Mouse (Mus musculus) adrenal gland, adult 8-10 months (tissue): ENCODE data around the gene Kif1c. TPM values are rescaled to one million over a fixed set of nuclear protein-coding genes. Genes with fewer than 3 reads are reported as not detected.

Experiments used
- DNase-seq: peaks from one replicate; pipeline ENCODE4 v3.0.0; 2022
- total RNA-seq, 4 experiments: library from RNA; stranded (reverse); gene quantifications; 2 replicates each; pipeline ENCODE4 v1.2.4; 2022

The Kif1c gene
- total RNA-seq, 4 experiments from 2014 or later: 130 to 210 (median 165) TPM

DNA sequence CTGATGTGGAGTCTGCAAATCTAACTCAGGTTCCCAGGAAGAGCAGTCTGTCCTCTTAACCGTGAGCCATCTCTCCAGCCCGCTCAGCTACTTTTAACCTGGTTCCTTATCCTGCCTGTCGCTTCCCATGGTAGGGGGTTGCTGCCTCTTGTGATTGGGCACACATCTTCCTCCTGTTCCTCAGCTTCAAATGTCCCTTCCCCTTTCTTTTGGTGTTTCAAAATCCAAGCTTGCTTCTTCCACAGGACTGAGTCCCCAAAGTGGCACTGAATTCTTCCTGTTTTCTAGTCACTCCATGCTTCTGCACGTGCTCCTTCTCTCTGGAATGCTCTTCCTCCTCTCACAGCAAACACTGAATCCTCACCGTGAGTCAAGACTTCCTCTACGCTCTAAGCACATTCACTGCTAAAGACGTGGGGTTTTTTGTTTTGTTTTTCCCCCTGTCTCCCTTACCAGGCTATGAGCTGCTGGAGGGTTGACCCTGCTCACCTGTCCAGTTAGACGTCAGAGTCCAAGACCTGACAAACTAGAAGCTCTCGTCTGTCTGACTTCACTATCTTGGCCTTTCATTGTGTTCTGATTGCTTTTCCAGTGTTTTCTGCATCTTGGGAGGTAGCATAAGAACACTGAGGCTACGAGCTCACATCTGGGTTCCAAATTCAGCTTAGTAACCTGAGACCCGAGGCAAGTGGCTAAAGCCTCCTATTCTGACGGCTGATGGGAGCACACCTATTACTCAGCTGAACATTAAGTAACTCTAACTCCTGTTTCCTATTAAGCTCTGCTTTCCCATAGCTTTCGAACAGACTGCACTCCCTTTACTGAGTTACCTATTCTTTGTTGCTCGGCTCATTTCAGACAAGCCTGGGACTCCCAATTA is 32.8 kb upstream of the Kif1c start:
- DNase-seq: no peak

DNA sequence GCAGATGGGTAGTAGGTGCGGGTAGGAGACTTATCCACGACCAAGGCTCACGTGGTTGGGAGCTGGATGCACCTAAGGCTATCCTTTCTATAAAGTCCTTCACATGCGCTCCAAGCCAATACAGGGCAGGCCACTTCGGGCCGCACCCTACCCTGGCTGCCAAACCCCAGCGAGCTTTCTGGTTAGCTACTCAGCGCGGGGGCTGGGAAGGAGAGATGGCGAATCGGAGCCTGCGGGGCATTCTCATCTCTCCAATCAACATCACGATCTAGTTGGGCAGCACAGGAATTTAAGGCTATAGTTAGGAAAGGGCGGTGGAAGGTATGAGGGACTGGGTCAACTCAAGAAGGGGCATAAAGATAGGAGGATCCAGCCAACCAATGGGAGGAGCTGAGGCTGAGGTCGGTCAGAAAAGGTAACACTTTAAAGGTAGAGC is 32.0 kb upstream of the Kif1c start:
- DNase-seq: no peak

DNA sequence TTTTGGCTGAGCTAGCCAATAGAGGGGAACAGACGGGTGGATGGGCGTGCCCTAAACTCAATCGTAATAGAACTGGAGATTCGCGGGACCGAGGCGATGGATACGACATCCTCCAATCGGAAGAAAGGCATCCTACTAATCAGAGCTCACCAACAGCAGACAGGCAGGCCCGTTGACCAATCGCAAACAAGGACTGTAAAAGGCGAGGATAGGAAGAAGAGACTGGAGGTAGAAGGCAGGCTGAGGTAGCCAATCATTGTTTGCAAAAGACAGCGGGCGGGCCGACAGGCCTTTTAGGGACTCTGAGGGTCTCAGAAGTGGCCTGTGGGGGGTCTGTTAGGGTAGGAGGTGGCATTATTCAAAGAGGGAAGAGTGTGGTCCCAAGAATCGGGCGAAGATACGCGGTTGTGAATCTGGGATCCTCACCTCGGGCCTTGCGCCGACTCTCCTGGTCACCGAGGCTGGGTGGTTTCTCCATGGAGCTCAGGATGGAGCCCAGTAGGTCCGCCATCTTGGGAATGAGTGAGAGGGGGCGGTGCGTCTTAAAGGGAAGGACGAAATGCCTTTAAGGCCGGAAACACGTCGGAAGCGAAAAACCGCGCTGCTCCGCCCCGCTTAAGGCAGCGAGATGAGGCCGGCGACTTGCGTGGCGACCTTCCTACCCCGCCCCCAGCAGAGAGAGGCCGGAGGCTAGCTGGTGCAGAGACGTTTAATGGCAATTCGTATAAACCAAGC is 31.4 kb upstream of the Kif1c start, which contains the start of gene Spag7:
Gene Spag7 (minus strand): TSS at position 646 of the 735 bp plus-strand sequence.
- DNase-seq: peak; percentile 99

DNA sequence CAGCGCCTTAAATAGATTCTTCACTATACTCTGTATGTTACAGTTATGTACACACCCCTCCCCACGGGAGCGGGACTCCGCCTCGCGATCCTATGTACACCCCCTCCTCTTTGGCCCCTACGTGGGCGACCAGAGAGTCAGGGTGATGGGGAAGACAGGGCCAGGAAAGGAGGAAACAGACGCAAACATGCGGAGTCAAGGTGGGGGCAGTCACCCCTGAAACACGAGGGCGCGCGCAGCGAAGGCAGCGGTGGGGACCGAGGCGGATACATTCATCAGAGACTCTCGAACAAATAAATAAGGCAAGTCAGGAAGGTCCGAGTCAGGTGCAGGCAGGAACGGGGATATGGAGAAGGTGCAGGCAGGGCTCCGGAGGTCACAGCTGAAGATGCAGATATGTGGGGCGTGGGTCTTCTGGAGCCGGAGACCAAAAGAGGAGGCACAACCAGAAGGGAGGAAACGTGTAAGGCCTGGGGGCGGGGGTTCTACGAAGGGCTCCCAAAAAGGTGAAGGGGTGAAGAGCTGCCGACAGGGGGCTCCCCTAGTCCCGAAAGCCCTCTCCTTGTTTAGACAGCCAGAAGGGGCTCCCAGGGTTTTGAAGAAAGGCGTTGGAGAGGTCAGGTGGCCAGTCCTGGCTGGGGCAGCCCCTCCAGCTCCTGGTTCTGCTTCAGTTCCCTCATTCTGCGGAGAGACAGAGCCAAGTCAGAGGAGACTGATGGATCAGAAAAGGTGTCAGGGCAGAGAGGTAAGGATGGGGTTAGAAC is 30.6 kb upstream of the Kif1c start:
- peak; percentile 79 for DNase-seq

DNA sequence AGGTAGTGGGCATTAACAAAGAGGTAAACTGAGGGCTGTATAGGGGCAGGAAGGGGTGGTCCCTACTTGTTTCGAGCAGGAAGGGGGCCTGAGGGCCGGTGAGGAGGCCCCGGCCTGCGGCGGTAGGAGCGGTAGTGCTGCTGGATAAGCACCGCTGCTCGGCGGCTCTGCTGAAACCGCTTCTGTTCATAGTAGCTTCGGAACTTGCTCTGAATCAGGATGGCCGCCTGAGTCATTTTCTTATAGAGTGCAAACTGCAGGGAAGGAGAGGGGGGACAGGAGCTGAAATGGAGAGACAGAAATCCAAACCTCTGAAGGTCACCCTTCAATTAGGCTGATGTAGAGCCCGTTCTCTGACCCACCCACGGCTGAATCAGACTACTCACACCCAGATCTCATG is 29.9 kb upstream of the Kif1c start:
- no peak for DNase-seq

DNA sequence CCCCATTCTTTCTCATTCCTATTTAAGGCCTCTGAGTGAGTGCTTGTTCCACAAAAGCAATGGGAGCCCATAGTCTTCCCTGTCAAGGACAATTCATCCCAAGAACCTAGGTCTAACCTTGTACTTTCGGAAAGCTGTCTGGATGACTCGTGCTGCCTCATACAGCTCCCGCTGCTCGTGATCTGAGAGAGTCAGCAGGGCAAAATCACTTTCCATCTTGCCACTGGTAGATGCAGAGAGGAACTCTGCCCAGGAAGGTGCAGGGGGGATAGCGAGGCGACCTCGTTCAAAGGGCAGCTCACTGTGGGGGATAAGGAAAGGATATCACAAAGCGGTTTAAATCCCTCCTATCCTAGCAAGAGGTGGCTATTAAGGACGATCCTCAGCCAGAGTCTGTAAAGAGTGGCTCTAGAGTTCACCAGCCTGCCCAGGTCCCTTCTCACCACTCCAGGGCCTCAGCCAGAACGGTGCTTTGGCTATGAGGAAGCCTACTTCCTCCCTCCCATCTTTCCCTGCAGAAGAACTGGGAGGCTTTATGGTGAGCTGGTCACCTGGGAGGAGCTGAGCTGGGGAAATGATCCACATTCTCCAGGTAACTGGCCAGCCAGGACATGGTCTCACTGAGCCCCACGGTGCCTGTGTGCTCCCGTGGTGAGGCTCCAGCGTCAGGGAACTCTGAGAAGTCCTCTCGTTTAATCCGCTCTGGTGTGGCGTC is 28.9 kb upstream of the Kif1c start:
- no peak for DNase-seq

DNA sequence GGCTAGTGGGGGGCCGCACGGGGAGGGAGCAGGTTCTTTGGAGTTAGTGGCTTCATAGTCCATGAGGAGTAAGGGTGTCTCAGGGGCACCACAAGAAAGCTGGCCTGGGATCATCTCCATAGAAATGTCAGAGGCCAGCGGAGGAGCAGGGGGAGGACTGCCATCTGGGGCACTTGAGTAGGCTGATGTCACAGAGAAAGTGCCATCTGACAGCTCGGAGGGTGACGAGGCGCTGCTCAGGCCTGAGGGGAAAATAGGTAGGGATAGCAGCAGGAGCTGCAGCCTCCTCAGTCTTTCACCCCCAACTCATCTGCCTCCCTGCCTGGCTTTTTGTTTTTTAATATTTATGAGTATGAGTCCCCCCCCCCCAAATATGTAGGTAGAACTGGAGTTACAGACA is 26.3 kb upstream of the Kif1c start:
- no peak for DNase-seq

DNA sequence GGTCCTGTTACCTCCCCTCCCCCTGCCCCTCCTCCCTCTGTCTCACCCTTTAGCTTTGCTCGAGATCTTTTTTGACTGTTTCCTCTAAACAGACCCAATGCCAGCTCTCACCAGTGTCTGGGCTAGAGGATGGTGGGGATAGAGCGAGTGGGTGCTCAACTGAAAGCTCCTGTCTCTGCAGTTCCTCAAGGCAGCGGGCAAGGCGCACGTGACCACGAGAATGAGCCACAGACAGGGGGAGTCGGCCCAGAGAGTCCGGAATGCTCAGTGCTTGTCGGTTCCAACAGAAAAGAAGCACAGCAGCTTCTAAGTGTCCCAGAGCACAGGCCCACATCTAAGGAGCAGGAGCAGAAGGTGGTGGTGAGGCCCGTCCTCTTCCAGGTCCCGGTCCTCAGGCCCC is 25.8 kb upstream of the Kif1c start:
- DNase-seq: no peak

- DNase-seq: no peak
These were observed 22.3 kb upstream of the Kif1c start for GRCm38 (mm10) chr11:70678092-70678491.

DNA sequence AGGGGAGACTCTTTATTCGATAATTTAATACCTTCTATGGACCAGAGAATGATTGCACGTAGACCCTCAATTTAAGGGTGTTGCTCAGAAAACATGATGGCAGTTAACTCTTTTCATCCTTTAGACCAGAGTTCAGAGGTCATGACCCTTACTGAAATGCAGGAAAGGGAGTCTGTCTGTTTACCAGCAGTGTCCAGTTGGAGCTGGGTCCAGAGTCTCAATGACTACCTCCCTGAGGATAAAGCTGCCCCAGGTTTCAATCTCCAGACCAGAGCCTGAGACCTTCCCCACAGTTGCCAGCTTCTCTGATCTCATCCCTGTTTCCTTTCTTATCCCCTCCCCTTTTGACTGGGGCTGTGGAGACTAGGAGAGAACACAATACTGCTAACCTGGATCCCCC is 21.8 kb upstream of the Kif1c start:
- no peak for DNase-seq

- DNase-seq: no peak
These were observed 21.0 kb upstream of the Kif1c start for GRCm38 (mm10) chr11:70679361-70679760.

- DNase-seq: no peak
These were observed 20.5 kb upstream of the Kif1c start for GRCm38 (mm10) chr11:70679894-70680293.

- DNase-seq: no peak
These were observed 19.2 kb upstream of the Kif1c start for GRCm38 (mm10) chr11:70681170-70681569.

GRCm38 (mm10) chr11:70681897-70682581 is 18.3 kb upstream of the Kif1c start:
- DNase-seq: no peak

DNA sequence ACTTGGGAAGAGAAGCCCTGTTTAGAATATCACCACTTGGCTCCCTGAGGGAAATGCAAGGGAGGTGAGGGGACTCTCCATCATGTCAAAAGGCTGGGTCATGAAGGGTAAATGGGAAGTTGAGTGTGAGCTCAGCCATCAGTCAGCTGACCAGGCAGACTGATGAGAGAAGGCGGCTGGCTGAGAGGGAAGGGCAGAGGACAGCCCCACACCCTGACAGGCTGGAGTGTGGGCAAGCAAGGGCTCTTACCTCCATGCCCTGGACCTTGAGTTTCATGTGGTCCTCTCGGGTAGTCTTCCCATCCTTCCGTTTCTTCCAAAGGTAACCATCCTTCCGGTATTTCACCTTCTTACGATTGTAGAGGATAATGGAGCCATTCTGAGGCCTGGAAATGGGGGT is 16.7 kb upstream of the Kif1c start:
- DNase-seq: no peak

GRCm38 (mm10) chr11:70686901-70687566 is 13.3 kb upstream of the Kif1c start:
- DNase-seq: no peak

- DNase-seq: peak; percentile 80
These were observed 12.6 kb upstream of the Kif1c start, which contains the start of gene Camta2 for GRCm38 (mm10) chr11:70687601-70688199. Gene Camta2, minus strand, starts transcription at chr11:70688105.

- no peak for DNase-seq
These were observed 12.0 kb upstream of the Kif1c start for GRCm38 (mm10) chr11:70688372-70688771.

GRCm38 (mm10) chr11:70689578-70689977 is 10.8 kb upstream of the Kif1c start:
- no peak for DNase-seq

GRCm38 (mm10) chr11:70693504-70693903 is 6.8 kb upstream of the Kif1c start:
- DNase-seq: no peak
